Mouse (Mus musculus) forebrain, embryonic 16.5 days (tissue): ENCODE results near the gene Spty2d1. TPM values are rescaled to one million over a fixed set of nuclear protein-coding genes. Genes with fewer than 3 reads are reported as not detected.
"Not testable (repeated sequence)": the region's sequence is repeated elsewhere in the genome, so short reads cannot be mapped to it uniquely, and the experiment has no call there.

Experiments
- ATAC-seq: fragments of 200-750 bp; cut with Nextera tagmentation; 2 replicates; pipeline ENCODE4 v1.8.0; 2017; ENCODE audit warnings: mild to moderate bottlenecking, moderate library complexity
- H3K27ac ChIP-seq: fragments of 300-500 bp; sonication (generic); 2 replicates; pipeline ENCODE4 v1.5.1; 2014; ENCODE audit warnings: low read length, control low read depth
- H3K27me3 ChIP-seq: fragments of 300-500 bp; sonication (generic); replicated peaks from 2 replicates; pipeline ENCODE4 v1.6.1; 2014; ENCODE audit warnings: low read length; ENCODE audit not compliant: control insufficient read depth, insufficient read depth
- H3K36me3 ChIP-seq: fragments of 300-500 bp; sonication (generic); 2 replicates; pipeline ENCODE4 v1.6.1; 2014; ENCODE audit not compliant: control insufficient read depth, insufficient read depth
- H3K4me1 ChIP-seq: fragments of 300-500 bp; sonication (generic); replicated peaks from 2 replicates; pipeline ENCODE4 v1.6.1; 2014; ENCODE audit warnings: low read length; ENCODE audit not compliant: control insufficient read depth, insufficient read depth
- H3K4me2 ChIP-seq: fragments of 300-500 bp; sonication (generic); 2 replicates; pipeline ENCODE4 v1.6.1; 2014; ENCODE audit warnings: mild to moderate bottlenecking, low read length, control low read depth
- H3K4me3 ChIP-seq: fragments of 300-500 bp; sonication (generic); replicated peaks from 2 replicates; pipeline ENCODE4 v1.5.1; 2014; ENCODE audit warnings: mild to moderate bottlenecking, low read length, control low read depth
- H3K9ac ChIP-seq: fragments of 300-500 bp; sonication (generic); replicated peaks from 2 replicates; pipeline ENCODE4 v1.6.1; 2014; ENCODE audit warnings: low read depth, low read length, control low read depth
- H3K9me3 ChIP-seq: fragments of 300-500 bp; sonication (generic); 2 replicates; pipeline ENCODE4 v1.6.1; 2016; ENCODE audit warnings: low read length; ENCODE audit not compliant: control insufficient read depth
- WGBS: fragments of 180-500 bp; shearing (Covaris S2); extraction: QIAGEN DNeasy Blood & Tissue Kit; methylation state at CpG from one replicate; pipeline ENCODE4 v1.1.7; 2014; 5-methylcytosine and 5-hydroxymethylcytosine counted together
- polyA plus RNA-seq: library from polyadenylated mRNA; unstranded; fragments of >200 nt; fragmentation: Nextera tagmentation; extraction: Ambion mirVana; gene quantifications from 2 replicates; pipeline ENCODE4 v1.2.1, GENCODE M21; 2015

Gene Spty2d1
- polyA plus RNA-seq, 1 experiment from 2014 or later, result 11.2 TPM

DNA sequence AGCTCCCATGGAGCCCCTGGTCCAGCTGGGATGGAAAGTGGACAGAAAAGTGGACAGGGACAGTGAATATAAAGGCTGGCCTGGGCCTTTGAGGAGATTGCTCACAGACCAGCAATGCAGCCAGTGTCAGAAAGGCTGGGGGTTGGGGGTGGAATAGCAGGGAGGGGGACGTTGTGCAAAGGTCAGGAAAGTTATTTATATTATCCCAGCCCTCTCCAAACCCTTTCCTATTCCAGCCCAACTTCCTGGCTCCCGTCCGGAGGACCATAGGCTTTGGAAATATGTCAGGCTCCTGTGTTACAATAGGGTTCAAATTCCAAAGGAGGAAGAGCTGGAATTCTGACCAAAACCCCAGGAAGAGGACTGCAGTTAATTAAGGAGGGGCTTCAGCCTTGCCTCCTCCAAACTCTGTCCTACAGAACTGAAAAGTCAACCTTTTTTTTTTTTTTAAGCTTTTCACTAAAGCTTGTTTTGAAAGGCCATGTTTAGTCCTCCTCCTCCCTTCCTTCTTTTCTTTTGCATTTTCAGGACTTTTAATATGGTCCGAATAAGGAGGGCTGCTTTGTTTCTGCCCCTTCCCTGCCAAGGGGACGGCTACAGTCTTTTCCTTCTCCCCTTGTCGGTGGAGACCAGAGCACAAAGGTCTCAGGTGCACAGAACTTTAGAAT lies 34.7 kb upstream of the Spty2d1 start:
- Histone ChIP-seq H3K9ac (no peak overlapping the region), H3K4me1 (no peaks in the 10 kb centered on the region), H3K4me2 (no peak overlapping the region), H3K9me3 (no peaks in the 10 kb centered on the region), H3K4me3 (no peak overlapping the region), H3K27ac (no peak overlapping the region), H3K27me3 (no peaks in the 10 kb centered on the region), H3K36me3 (no peaks in the 10 kb centered on the region)
- 36% methylated on average over 6 of the region's 6 CpGs for WGBS
- ATAC-seq, result no peak

DNA sequence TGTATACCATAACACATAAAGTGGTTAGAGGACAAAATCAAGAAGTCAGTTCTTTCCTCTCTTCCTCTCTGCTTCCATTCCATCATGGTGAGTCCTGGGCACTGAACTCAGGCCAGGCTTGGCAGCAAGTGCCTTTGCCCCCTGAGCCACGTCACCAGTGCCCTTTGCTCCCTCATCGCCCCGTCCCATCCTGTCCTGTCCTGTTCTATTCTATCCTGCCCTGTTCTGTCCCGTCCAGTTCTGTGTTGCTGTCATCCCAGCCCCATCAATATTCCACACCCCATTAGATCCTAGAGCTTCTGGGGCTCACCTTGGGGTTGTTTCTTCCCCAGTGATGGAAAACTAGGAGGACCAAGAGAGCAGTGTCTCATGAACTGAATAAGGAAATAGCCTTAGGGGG lies 33.9 kb upstream of the Spty2d1 start:
- whole genome bisulfite sequencing, result 90% methylated on average over 4 of the region's 4 CpGs
- no peak for ATAC-seq
- H3K9me3 ChIP-seq, result no peaks in the 10 kb centered on the region
- no peak overlapping the region for H3K27ac ChIP-seq
- no peak overlapping the region for H3K9ac ChIP-seq
- no peak overlapping the region for H3K4me2 ChIP-seq
- H3K36me3 ChIP-seq, result no peaks in the 10 kb centered on the region
- H3K27me3 ChIP-seq, result no peaks in the 10 kb centered on the region
- no peaks in the 10 kb centered on the region for H3K4me1 ChIP-seq
- H3K4me3 ChIP-seq, result no peak overlapping the region

GRCm38 (mm10) chr7:47041706-47042105 lies 33.5 kb upstream of the Spty2d1 start:
- no peaks in the 10 kb centered on the region for H3K36me3 ChIP-seq
- no peak for ATAC-seq
- H3K27ac ChIP-seq, result no peak overlapping the region
- no peaks in the 10 kb centered on the region for H3K9me3 ChIP-seq
- no peak overlapping the region for H3K9ac ChIP-seq
- no peaks in the 10 kb centered on the region for H3K4me1 ChIP-seq
- 81% methylated on average over 3 of the region's 3 CpGs for WGBS
- H3K4me2 ChIP-seq, result no peak overlapping the region
- no peak overlapping the region for H3K4me3 ChIP-seq
- H3K27me3 ChIP-seq, result no peaks in the 10 kb centered on the region

- 78% methylated on average over 8 of the region's 8 CpGs for WGBS
- Histone ChIP-seq H3K4me2 (no peak overlapping the region), H3K4me1 (no peaks in the 10 kb centered on the region; the same call in 1 of the 2 replicates), H3K36me3 (no peaks in the 10 kb centered on the region), H3K27ac (no peak overlapping the region), H3K9ac (no peak overlapping the region), H3K4me3 (no peak overlapping the region), H3K9me3 (no peaks in the 10 kb centered on the region), H3K27me3 (no peaks in the 10 kb centered on the region)
- ATAC-seq, result no peak
These were observed 27.2 kb upstream of the Spty2d1 start for GRCm38 (mm10) chr7:47035426-47035825.

DNA sequence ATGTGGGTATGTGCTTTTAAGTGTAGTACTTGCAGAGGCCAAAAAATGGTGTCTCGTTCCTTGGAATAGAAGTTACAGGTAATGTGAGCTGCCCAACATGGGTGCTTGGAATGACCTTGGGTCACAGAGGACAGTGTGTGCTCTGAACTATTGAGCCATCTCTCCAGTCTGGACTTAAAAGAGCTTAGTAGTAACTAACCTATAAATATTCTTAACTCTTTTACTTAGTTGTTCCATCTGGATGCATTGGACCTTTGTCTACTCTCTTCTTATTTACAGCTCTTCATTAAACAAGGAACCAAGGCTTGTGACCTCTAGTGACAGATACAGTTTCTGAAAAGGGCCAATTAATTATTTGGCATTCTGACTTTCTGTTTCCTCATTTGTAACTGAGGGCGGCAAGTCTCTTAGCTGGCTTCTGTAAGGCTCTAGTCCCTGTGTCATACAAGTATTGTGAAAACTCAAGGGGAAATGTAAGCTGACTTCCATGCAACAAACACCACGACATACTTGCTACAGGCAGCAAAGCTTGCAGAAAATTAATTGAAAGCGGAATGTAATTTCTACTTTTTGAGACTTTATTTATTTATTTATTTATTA lies 26.7 kb upstream of the Spty2d1 start:
- WGBS, result 91% methylated on average over 4 of the region's 4 CpGs
- Histone ChIP-seq H3K4me2 (no peak overlapping the region), H3K9me3 (no peaks in the 10 kb centered on the region), H3K4me3 (no peak overlapping the region), H3K36me3 (no peaks in the 10 kb centered on the region), H3K27ac (no peak overlapping the region), H3K4me1 (no peaks in the 10 kb centered on the region; the same call in 1 of the 2 replicates), H3K27me3 (no peaks in the 10 kb centered on the region), H3K9ac (no peak overlapping the region)
- no peak for ATAC-seq

DNA sequence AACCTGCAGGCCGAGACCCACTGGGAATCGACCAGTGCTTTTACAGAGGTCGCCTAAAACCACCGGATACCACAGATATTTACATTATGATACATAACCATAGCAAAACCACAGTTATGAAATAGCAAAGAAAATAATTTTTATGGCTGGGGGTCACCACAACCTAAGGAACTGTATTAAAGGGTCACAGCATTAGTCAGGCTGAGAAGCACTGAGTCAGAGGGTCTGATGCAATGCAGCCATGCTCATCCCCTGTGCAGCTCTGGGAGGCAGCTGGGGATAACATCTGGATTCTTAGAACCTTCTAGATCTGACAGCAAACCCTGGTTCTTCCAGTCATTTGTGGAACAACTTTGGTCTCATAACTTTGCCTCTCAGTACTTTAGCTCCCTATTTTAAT lies 23.2 kb upstream of the Spty2d1 start:
- Histone ChIP-seq H3K27me3 (no peaks in the 10 kb centered on the region), H3K9me3 (no peaks in the 10 kb centered on the region), H3K36me3 (no peaks in the 10 kb centered on the region), H3K9ac (no peak overlapping the region), H3K4me3 (no peak overlapping the region), H3K4me2 (no peak overlapping the region), H3K27ac (no peak overlapping the region), H3K4me1 (no peaks in the 10 kb centered on the region; the same call in 1 of the 2 replicates)
- 69% methylated on average over 4 of the region's 4 CpGs for WGBS
- ATAC-seq, result no peak

DNA sequence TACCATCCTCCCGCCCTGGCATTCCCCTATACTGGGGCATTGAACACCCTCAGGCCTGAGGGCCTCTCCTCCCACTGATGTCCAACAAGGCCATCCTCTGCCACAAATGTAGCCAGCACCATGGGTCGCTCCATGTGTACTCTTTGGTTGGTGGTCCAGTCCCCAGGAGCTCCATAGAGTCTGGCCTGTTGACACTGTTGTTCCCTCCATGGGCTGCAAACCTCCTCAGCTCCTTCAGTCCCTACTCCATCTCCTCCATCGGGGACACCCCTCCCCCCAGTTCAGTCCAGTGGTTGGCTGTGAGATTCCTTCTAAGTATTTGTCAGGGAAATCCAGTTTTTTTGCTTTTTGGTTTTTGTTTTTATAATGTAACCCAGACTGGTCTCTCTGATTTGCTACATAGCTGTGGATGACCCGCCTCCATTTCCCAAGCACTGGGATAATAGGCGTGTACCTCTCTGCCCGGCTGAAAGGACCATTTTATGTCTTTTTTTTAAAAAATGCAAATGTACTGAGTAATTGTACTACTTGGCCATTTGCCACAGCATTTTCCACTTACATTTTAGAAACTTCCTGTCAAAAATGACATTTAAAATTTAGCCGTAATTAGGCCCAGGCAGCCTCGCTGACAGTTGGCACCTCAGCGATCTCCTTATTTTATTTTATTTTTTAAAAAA lies 22.4 kb upstream of the Spty2d1 start:
- ATAC-seq, result 0 out of 2 replicates have a peak, but pooled peaks have one; percentile 62

GRCm38 (mm10) chr7:47027520-47027919 lies 19.3 kb upstream of the Spty2d1 start:
- H3K36me3 ChIP-seq, result no peaks in the 10 kb centered on the region
- ATAC-seq, result no peak
- peaks cover 2% of the 10 kb centered on the region; the same call in 1 of the 2 replicates for H3K4me1 ChIP-seq
- no peak overlapping the region for H3K4me2 ChIP-seq
- 86% methylated on average over 1 of the region's 1 CpGs for WGBS
- H3K27me3 ChIP-seq, result no peaks in the 10 kb centered on the region
- no peak overlapping the region for H3K9ac ChIP-seq
- no peak overlapping the region for H3K4me3 ChIP-seq
- H3K9me3 ChIP-seq, result no peaks in the 10 kb centered on the region
- no peak overlapping the region for H3K27ac ChIP-seq

More for the DNA sequence above, 22.4 kb upstream of the Spty2d1 start:
- Histone ChIP-seq H3K27me3 (no peaks in the 10 kb centered on the region), H3K9me3 (no peaks in the 10 kb centered on the region), H3K27ac (no peak overlapping the region), H3K4me2 (no peak overlapping the region), H3K4me1 (no peaks in the 10 kb centered on the region; the same call in 1 of the 2 replicates), H3K9ac (no peak overlapping the region), H3K36me3 (no peaks in the 10 kb centered on the region), H3K4me3 (no peak overlapping the region)
- 48% methylated on average over 9 of the region's 9 CpGs for WGBS

GRCm38 (mm10) chr7:47026899-47027298 lies 18.7 kb upstream of the Spty2d1 start:
- WGBS, result 84% methylated on average over 3 of the region's 3 CpGs
- not testable (repeated sequence) for H3K4me2 ChIP-seq, H3K27me3 ChIP-seq, ATAC-seq, H3K36me3 ChIP-seq, H3K27ac ChIP-seq, H3K4me3 ChIP-seq, H3K4me1 ChIP-seq, H3K9ac ChIP-seq, H3K9me3 ChIP-seq
